Mouse (Mus musculus) brain, embryonic 14.5 days (tissue): Measurements from ENCODE around the gene Nphs1.
A peak's percentile ranks its signal among the peaks of the same experiment; 100 is the strongest.

Source experiments
- CTCF ChIP-seq: fragments of 200-500 bp; IDR thresholded peaks from 2 replicates; pipeline ENCODE4 v1.5.1; 2012; ENCODE audit warnings: inconsistent platforms, mild to moderate bottlenecking, moderate library complexity, borderline replicate concordance; ENCODE audit not compliant: insufficient read depth, insufficient read length; ENCODE audit errors: extremely low read depth
- POLR2A ChIP-seq: fragments of 200-500 bp; IDR thresholded peaks from 2 replicates; pipeline ENCODE4 v1.6.1; 2012; ENCODE audit warnings: mild to moderate bottlenecking, inconsistent platforms, borderline replicate concordance; ENCODE audit not compliant: poor library complexity, insufficient read depth, insufficient read length, severe bottlenecking; ENCODE audit errors: extremely low read depth

DNA sequence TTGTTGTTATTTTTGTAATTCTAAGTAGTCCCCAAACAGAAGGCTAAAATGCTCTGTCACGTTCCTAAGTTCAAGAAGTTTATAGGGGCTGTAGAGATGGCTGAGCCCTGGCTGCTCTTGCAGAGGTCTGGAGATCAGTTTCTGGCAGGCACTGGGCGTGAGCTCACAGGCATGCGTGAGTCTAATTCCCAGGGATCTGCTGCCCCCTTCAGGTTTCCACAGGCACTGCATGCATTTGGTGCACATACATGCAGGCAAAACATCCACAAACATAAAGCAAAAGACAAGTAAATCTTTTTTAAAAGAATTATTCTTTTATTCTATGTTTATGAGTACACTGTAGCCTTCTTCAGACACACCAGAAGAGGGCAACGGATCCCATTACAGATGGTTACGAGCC lies 14.3 kb downstream of the Nphs1 start:
- TF ChIP-seq CTCF (peak; percentile 65), POLR2A (no peak)
